Comparison of ENCODE assay signal across 9 mouse cellular contexts in genomic region chr3:149190856-149191576, GRCm38 (mm10).
A peak's percentile ranks its signal among the peaks of the same experiment; 100 is the strongest.
DNase-seq lines count a peak whose midpoint lies in the region; ATAC-seq lines count a peak whose summit lies in the region.
"Had no signal": no experiment of that assay in that cellular context is flagged by ENCODE, and none has a peak within 500 bp of the region (broad histone marks: within the 10 kb centered on the region; RNA-seq: fewer than 3 reads in every experiment).

No protein-coding gene starts in this region.

- no peak overlapping the region for H3K27ac ChIP-seq in embryonic facial prominence, embryonic 15.5 days (replicated peaks)
- no peak overlapping the region for H3K27ac ChIP-seq in midbrain, embryonic 14.5 days (replicated peaks; ENCODE audit: low read depth, low read length)
- H3K27ac ChIP-seq: limb, embryonic 15.5 days had no signal

- H3K27me3 ChIP-seq in embryonic facial prominence, embryonic 15.5 days = no peaks in the 10 kb centered on the region
- no peaks in the 10 kb centered on the region for H3K27me3 ChIP-seq in midbrain, embryonic 14.5 days (ENCODE audit: control insufficient read depth, insufficient read depth, low read length)
- H3K27me3 ChIP-seq: limb, embryonic 15.5 days had no signal

- peak overlapping the region; percentile 17; the same call in 1 of the 2 replicates for H3K4me2 ChIP-seq in embryonic facial prominence, embryonic 15.5 days (replicated peaks)
- H3K4me2 ChIP-seq in midbrain, embryonic 14.5 days (ENCODE audit: low read length) = peak overlapping the region; percentile 53
- H3K4me2 ChIP-seq: limb, embryonic 15.5 days had no signal

- intact Hi-C loops in left cerebral cortex, postnatal 36 days (cut with DNase I) = no loop called here

- no peak overlapping the region for H3K9ac ChIP-seq in embryonic facial prominence, embryonic 15.5 days
- no peak overlapping the region; the same call in 1 of the 2 replicates for H3K9ac ChIP-seq in midbrain, embryonic 14.5 days (replicated peaks; ENCODE audit: low read length)
- H3K9ac ChIP-seq: limb, embryonic 15.5 days had no signal

- no peaks in the 10 kb centered on the region for H3K4me1 ChIP-seq in embryonic facial prominence, embryonic 15.5 days
- no peaks in the 10 kb centered on the region for H3K4me1 ChIP-seq in midbrain, embryonic 14.5 days (ENCODE audit: control insufficient read depth, insufficient read depth, low read length)

- H3K36me3 ChIP-seq in embryonic facial prominence, embryonic 15.5 days = no peaks in the 10 kb centered on the region
- no peaks in the 10 kb centered on the region for H3K36me3 ChIP-seq in midbrain, embryonic 14.5 days (ENCODE audit: control insufficient read depth, insufficient read depth, low read length)
- H3K36me3 ChIP-seq: limb, embryonic 15.5 days had no signal

- ATAC-seq in embryonic facial prominence, embryonic 15.5 days (ENCODE audit: insufficient number of reproducible peaks, low FRiP score, low TSS enrichment, low read depth) = peak; percentile 51; the same call in 1 of the 2 replicates
- peak; percentile 43; the same call in 1 of the 2 replicates for ATAC-seq in midbrain, embryonic 14.5 days (ENCODE audit: low FRiP score, low TSS enrichment)

- no peak overlapping the region for H3K4me3 ChIP-seq in embryonic facial prominence, embryonic 15.5 days (replicated peaks)
- H3K4me3 ChIP-seq in midbrain, embryonic 14.5 days (replicated peaks; ENCODE audit: low read depth, low read length) = peak overlapping the region; percentile 27
- H3K4me3 ChIP-seq: limb, embryonic 15.5 days had no signal

- 64% methylated on average over 19 of the region's 19 CpGs for WGBS in embryonic facial prominence, embryonic 15.5 days
- WGBS in midbrain, embryonic 14.5 days = 18% methylated on average over 19 of the region's 19 CpGs

- H3K9me3 ChIP-seq in embryonic facial prominence, embryonic 15.5 days (replicated peaks) = no peaks in the 10 kb centered on the region
- no peaks in the 10 kb centered on the region for H3K9me3 ChIP-seq in midbrain, embryonic 14.5 days (ENCODE audit: control insufficient read depth, low read length)
- H3K9me3 ChIP-seq: limb, embryonic 15.5 days had no signal

- DNase-seq in cerebellum, postnatal 14 days = peak; percentile 22 to 38
- no peak for DNase-seq in cerebellum, adult 11-12 months
- DNase-seq in left cerebral cortex, postnatal 36 days (ENCODE audit: low spot score in 2 of 2) = peak; percentile 13 to 22
- no peak for DNase-seq in left cerebral cortex, adult 11 months (ENCODE audit: low spot score)
- peak; percentile 61 for DNase-seq in midbrain, embryonic 14.5 days
- DNase-seq in kidney, postnatal 10 days = no peak
- DNase-seq in ovary, postnatal 14 days (ENCODE audit: low spot score) = no peak

Comparison
In these comparisons a context has a peak if more than half of its experiments do, and no peak if none do; other contexts are left out.
1. DNase-seq: peak in cerebellum, postnatal 14 days (2 of 2), left cerebral cortex, postnatal 36 days (2 of 2) and midbrain, embryonic 14.5 days (single experiment); none in cerebellum, adult 11-12 months (single experiment), left cerebral cortex, adult 11 months (single experiment), kidney, postnatal 10 days (single experiment) and ovary, postnatal 14 days (single experiment).